Mouse (Mus musculus): ENCODE results near the gene Kcnh1. TPM values are rescaled to one million over a fixed set of nuclear protein-coding genes. Genes with fewer than 3 reads are reported as not detected.

Gene Kcnh1
- polyA plus RNA-seq, 1 experiment: 0.01 TPM

GRCm38 (mm10) chr1:192481446-192481845, 290.9 kb downstream of the Kcnh1 start:
- Histone ChIP-seq H3K79me2 (ENCODE audit: control insufficient read depth, insufficient read depth) (no peaks in the 10 kb centered on the region), H3K4me2 (ENCODE audit: low read depth) (no peak overlapping the region), H3K27me3 (ENCODE audit: control insufficient read depth, insufficient read depth, insufficient read length) (no peaks in the 10 kb centered on the region), H3K36me3 (ENCODE audit: control insufficient read depth, insufficient read depth) (no peaks in the 10 kb centered on the region), H3K4me3 (no peak overlapping the region), H3ac (ENCODE audit: control insufficient read depth, insufficient read length) (no peak overlapping the region)
- TF ChIP-seq MAX (IDR thresholded peaks at IDR 0.05; ENCODE audit: low read depth) (no peak), TCF3 (IDR thresholded peaks at IDR 0.05; ENCODE audit: insufficient read length, low read depth) (no peak), MYOD1 (IDR thresholded peaks at IDR 0.05; ENCODE audit: control insufficient read depth in 1 of 3, insufficient read length in 2 of 3, low read depth in 2 of 3) (no peak), E2F4 (IDR thresholded peaks at IDR 0.05; ENCODE audit: insufficient read depth) (no peak), REST (IDR thresholded peaks at IDR 0.05; ENCODE audit: insufficient read depth, insufficient read length) (no peak), CEBPB (IDR thresholded peaks at IDR 0.05; ENCODE audit: insufficient read depth, poor library complexity, severe bottlenecking) (no peak), USF1 (IDR thresholded peaks at IDR 0.05; ENCODE audit: low read depth) (no peak), MYOG (IDR thresholded peaks at IDR 0.05; ENCODE audit: control insufficient read depth in 1 of 3, insufficient read depth in 1 of 3, insufficient read length in 2 of 3, low read depth in 2 of 3) (no peak), TCF12 (IDR thresholded peaks at IDR 0.05; ENCODE audit: insufficient read depth, poor library complexity, severe bottlenecking) (no peak), SRF (IDR thresholded peaks at IDR 0.05; ENCODE audit: control insufficient read depth, insufficient read length, low read depth) (no peak), POLR2AphosphoS2 (IDR thresholded peaks at IDR 0.05; ENCODE audit: insufficient read length, low read depth) (no peak), POLR2A (IDR thresholded peaks at IDR 0.05; ENCODE audit: insufficient read length, low read depth) (no peak)

- H3K4me3 ChIP-seq: no peak overlapping the region
- H3K4me2 ChIP-seq (ENCODE audit: low read depth): no peak overlapping the region
- no peak for TF ChIP-seq CEBPB (IDR thresholded peaks at IDR 0.05; ENCODE audit: insufficient read depth, poor library complexity, severe bottlenecking)
- no peak for TF ChIP-seq MYOD1 (IDR thresholded peaks at IDR 0.05; ENCODE audit: control insufficient read depth in 1 of 3, insufficient read length in 2 of 3, low read depth in 2 of 3)
- no peak for TF ChIP-seq POLR2A (IDR thresholded peaks at IDR 0.05; ENCODE audit: insufficient read length, low read depth)
- no peak for TF ChIP-seq MYOG (IDR thresholded peaks at IDR 0.05; ENCODE audit: control insufficient read depth in 1 of 3, insufficient read depth in 1 of 3, insufficient read length in 2 of 3, low read depth in 2 of 3)
- no peak for TF ChIP-seq TCF12 (IDR thresholded peaks at IDR 0.05; ENCODE audit: insufficient read depth, poor library complexity, severe bottlenecking)
- no peak for TF ChIP-seq E2F4 (IDR thresholded peaks at IDR 0.05; ENCODE audit: insufficient read depth)
- no peak for TF ChIP-seq USF1 (IDR thresholded peaks at IDR 0.05; ENCODE audit: low read depth)
- TF ChIP-seq TCF3 (IDR thresholded peaks at IDR 0.05; ENCODE audit: insufficient read length, low read depth): no peak
- no peak for TF ChIP-seq MAX (IDR thresholded peaks at IDR 0.05; ENCODE audit: low read depth)
- no peak for TF ChIP-seq POLR2AphosphoS2 (IDR thresholded peaks at IDR 0.05; ENCODE audit: insufficient read length, low read depth)
- no peak for TF ChIP-seq SRF (IDR thresholded peaks at IDR 0.05; ENCODE audit: control insufficient read depth, insufficient read length, low read depth)
- no peak for TF ChIP-seq REST (IDR thresholded peaks at IDR 0.05; ENCODE audit: insufficient read depth, insufficient read length)
- H3ac ChIP-seq (ENCODE audit: control insufficient read depth, insufficient read length): no peak overlapping the region
- no peaks in the 10 kb centered on the region for H3K79me2 ChIP-seq (ENCODE audit: control insufficient read depth, insufficient read depth)
- H3K27me3 ChIP-seq (ENCODE audit: control insufficient read depth, insufficient read depth, insufficient read length): no peaks in the 10 kb centered on the region
- no peaks in the 10 kb centered on the region for H3K36me3 ChIP-seq (ENCODE audit: control insufficient read depth, insufficient read depth)
Measured at GRCm38 (mm10) chr1:192485030-192485429, 294.5 kb downstream of the Kcnh1 start.

GRCm38 (mm10) chr1:192487571-192487970, 297.0 kb downstream of the Kcnh1 start:
- no peaks in the 10 kb centered on the region for H3K79me2 ChIP-seq (ENCODE audit: control insufficient read depth, insufficient read depth)
- H3K4me3 ChIP-seq: no peak overlapping the region
- no peak for TF ChIP-seq TCF12 (IDR thresholded peaks at IDR 0.05; ENCODE audit: insufficient read depth, poor library complexity, severe bottlenecking)
- TF ChIP-seq CEBPB (IDR thresholded peaks at IDR 0.05; ENCODE audit: insufficient read depth, poor library complexity, severe bottlenecking): no peak
- TF ChIP-seq SRF (IDR thresholded peaks at IDR 0.05; ENCODE audit: control insufficient read depth, insufficient read length, low read depth): no peak
- TF ChIP-seq USF1 (IDR thresholded peaks at IDR 0.05; ENCODE audit: low read depth): no peak
- TF ChIP-seq MYOG (IDR thresholded peaks at IDR 0.05; ENCODE audit: control insufficient read depth in 1 of 3, insufficient read depth in 1 of 3, insufficient read length in 2 of 3, low read depth in 2 of 3): no peak
- no peak for TF ChIP-seq POLR2A (IDR thresholded peaks at IDR 0.05; ENCODE audit: insufficient read length, low read depth)
- TF ChIP-seq POLR2AphosphoS2 (IDR thresholded peaks at IDR 0.05; ENCODE audit: insufficient read length, low read depth): no peak
- no peak for TF ChIP-seq TCF3 (IDR thresholded peaks at IDR 0.05; ENCODE audit: insufficient read length, low read depth)
- no peak for TF ChIP-seq MYOD1 (IDR thresholded peaks at IDR 0.05; ENCODE audit: control insufficient read depth in 1 of 3, insufficient read length in 2 of 3, low read depth in 2 of 3)
- no peak overlapping the region for H3ac ChIP-seq (ENCODE audit: control insufficient read depth, insufficient read length)
- H3K4me2 ChIP-seq (ENCODE audit: low read depth): no peak overlapping the region
- no peaks in the 10 kb centered on the region for H3K36me3 ChIP-seq (ENCODE audit: control insufficient read depth, insufficient read depth)
- no peaks in the 10 kb centered on the region for H3K27me3 ChIP-seq (ENCODE audit: control insufficient read depth, insufficient read depth, insufficient read length)

- no peak overlapping the region for H3K4me2 ChIP-seq (ENCODE audit: low read depth)
- H3K79me2 ChIP-seq (ENCODE audit: control insufficient read depth, insufficient read depth): no peaks in the 10 kb centered on the region
- TF ChIP-seq TCF3 (IDR thresholded peaks at IDR 0.05; ENCODE audit: insufficient read length, low read depth) (no peak), MAX (IDR thresholded peaks at IDR 0.05; ENCODE audit: low read depth) (no peak), E2F4 (IDR thresholded peaks at IDR 0.05; ENCODE audit: insufficient read depth) (no peak), SRF (IDR thresholded peaks at IDR 0.05; ENCODE audit: control insufficient read depth, insufficient read length, low read depth) (no peak), MYOD1 (IDR thresholded peaks at IDR 0.05; ENCODE audit: control insufficient read depth in 1 of 3, insufficient read length in 2 of 3, low read depth in 2 of 3) (no peak), POLR2A (IDR thresholded peaks at IDR 0.05; ENCODE audit: insufficient read length, low read depth) (no peak), MYOG (IDR thresholded peaks at IDR 0.05; ENCODE audit: control insufficient read depth in 1 of 3, insufficient read depth in 1 of 3, insufficient read length in 2 of 3, low read depth in 2 of 3) (no peak), REST (IDR thresholded peaks at IDR 0.05; ENCODE audit: insufficient read depth, insufficient read length) (no peak), POLR2AphosphoS2 (IDR thresholded peaks at IDR 0.05; ENCODE audit: insufficient read length, low read depth) (no peak), USF1 (IDR thresholded peaks at IDR 0.05; ENCODE audit: low read depth) (no peak), TCF12 (IDR thresholded peaks at IDR 0.05; ENCODE audit: insufficient read depth, poor library complexity, severe bottlenecking) (no peak), CEBPB (IDR thresholded peaks at IDR 0.05; ENCODE audit: insufficient read depth, poor library complexity, severe bottlenecking) (no peak)
- H3K4me3 ChIP-seq: no peak overlapping the region
- no peaks in the 10 kb centered on the region for H3K27me3 ChIP-seq (ENCODE audit: control insufficient read depth, insufficient read depth, insufficient read length)
- no peak overlapping the region for H3ac ChIP-seq (ENCODE audit: control insufficient read depth, insufficient read length)
- H3K36me3 ChIP-seq (ENCODE audit: control insufficient read depth, insufficient read depth): no peaks in the 10 kb centered on the region
Measured at GRCm38 (mm10) chr1:192489908-192490825, 299.6 kb downstream of the Kcnh1 start.
